Mouse (Mus musculus) G1E (cell line): ENCODE data around the gene Tgfb1. TPM values are rescaled to one million over a fixed set of nuclear protein-coding genes. Genes with fewer than 3 reads are reported as not detected.

Source experiments
- ATAC-seq: 2 replicates; pipeline ENCODE4 v1.8.0; 2016; ENCODE audit warnings: mild to moderate bottlenecking; ENCODE audit not compliant: insufficient number of reproducible peaks, poor library complexity, low FRiP score, severe bottlenecking; ENCODE audit errors: extremely low read depth
- DNase-seq: peaks from one replicate; pipeline ENCODE4 v3.0.0; 2012; ENCODE audit warnings: low spot score
- H3K27me3 ChIP-seq: 2 replicates; pipeline ENCODE4 v1.6.1; 2012; ENCODE audit warnings: mild to moderate bottlenecking, low read length, inconsistent platforms; ENCODE audit not compliant: insufficient read depth
- H3K36me3 ChIP-seq: replicated peaks from 2 replicates; pipeline ENCODE3; 2012; ENCODE audit warnings: mild to moderate bottlenecking, inconsistent platforms
- H3K4me1 ChIP-seq: 2 replicates; pipeline ENCODE4 v1.6.1; 2012; ENCODE audit warnings: low read depth, low read length, inconsistent platforms, mixed read lengths; ENCODE audit not compliant: insufficient read depth
- H3K4me3 ChIP-seq: 2 replicates; pipeline ENCODE4 v1.5.1; 2012; ENCODE audit warnings: low read depth, mild to moderate bottlenecking, inconsistent platforms, low read length, moderate library complexity, mixed read lengths
- H3K9me3 ChIP-seq: replicated peaks from 2 replicates; pipeline ENCODE4 v1.6.1; 2012; ENCODE audit warnings: inconsistent platforms
- CTCF ChIP-seq: IDR thresholded peaks from 2 replicates; pipeline ENCODE4 v1.5.1; 2012; ENCODE audit warnings: low read depth, low read length, inconsistent platforms, mixed read lengths
- GATA1 ChIP-seq: IDR thresholded peaks from 2 replicates; pipeline ENCODE4 v1.6.1; 2012; ENCODE audit warnings: borderline replicate concordance, low read length, inconsistent platforms, mixed read lengths
- GATA2 ChIP-seq: IDR thresholded peaks from 2 replicates; pipeline ENCODE4 v1.6.1; 2012; ENCODE audit warnings: low read depth, low read length, inconsistent platforms, borderline replicate concordance
- POLR2AphosphoS5 ChIP-seq: IDR thresholded peaks from 2 replicates; pipeline ENCODE4 v1.6.1; 2012; ENCODE audit warnings: low read depth, low read length, inconsistent platforms; ENCODE audit not compliant: insufficient replicate concordance
- TAL1 ChIP-seq: conservative IDR thresholded peaks from 2 replicates; pipeline ENCODE4 v1.6.1; 2012; ENCODE audit warnings: low read depth, low read length, inconsistent platforms, mixed read lengths
- polyA plus RNA-seq: library from polyadenylated mRNA; stranded (reverse); fragments of >175 nt; gene quantifications from 2 replicates; pipeline ENCODE4 v1.2.3, GENCODE M21; 2012
- total RNA-seq, 2 experiments: library from RNA; stranded (forward) in 1 of 2; stranded (reverse) in 1 of 2; fragments of 200-1000 nt in 1 of 2; fragments of >200 nt in 1 of 2; fragmentation: Nextera tagmentation in 1 of 2; gene quantifications; 2 replicates each; pipeline ENCODE4 v1.2.3; 2014 to 2017

Gene Tgfb1
- total and polyA plus RNA-seq, 3 experiments, result 40.8 to 1,473 (median 397) TPM

- ATAC-seq (no peak), DNase-seq (no peak)
- Histone ChIP-seq H3K4me3 (no peak overlapping the region), H3K27me3 (no peaks in the 10 kb centered on the region), H3K9me3 (no peaks in the 10 kb centered on the region), H3K36me3 (peaks cover 37% of the 10 kb centered on the region), H3K4me1 (peaks cover 8% of the 10 kb centered on the region)
- TF ChIP-seq CTCF, result no peak
- no peak for TF ChIP-seq POLR2AphosphoS5
- no peak for TF ChIP-seq GATA1
- no peak for TF ChIP-seq GATA2
- no peak for TF ChIP-seq TAL1
These were observed 37.0 kb upstream of the Tgfb1 start for GRCm38 (mm10) chr7:25649839-25650238.

GRCm38 (mm10) chr7:25651281-25651680 lies 35.5 kb upstream of the Tgfb1 start:
- no peaks in the 10 kb centered on the region for H3K27me3 ChIP-seq
- ATAC-seq (no peak), DNase-seq (no peak)
- H3K36me3 ChIP-seq, result peaks cover 29% of the 10 kb centered on the region
- TF ChIP-seq POLR2AphosphoS5 (no peak), GATA1 (no peak), GATA2 (no peak), CTCF (no peak), TAL1 (no peak)
- no peaks in the 10 kb centered on the region for H3K9me3 ChIP-seq
- no peak overlapping the region for H3K4me3 ChIP-seq
- H3K4me1 ChIP-seq, result peaks cover 16% of the 10 kb centered on the region

GRCm38 (mm10) chr7:25652244-25652759 lies 34.5 kb upstream of the Tgfb1 start:
- Histone ChIP-seq H3K9me3 (no peaks in the 10 kb centered on the region), H3K4me1 (peaks cover 24% of the 10 kb centered on the region), H3K36me3 (peaks cover 24% of the 10 kb centered on the region), H3K27me3 (no peaks in the 10 kb centered on the region), H3K4me3 (no peak overlapping the region)
- no peak for DNase-seq
- TF ChIP-seq TAL1, result no peak
- TF ChIP-seq GATA2, result no peak
- no peak for TF ChIP-seq GATA1
- TF ChIP-seq POLR2AphosphoS5, result no peak
- TF ChIP-seq CTCF, result no peak
- no peak for ATAC-seq

GRCm38 (mm10) chr7:25655601-25656428 lies 31.0 kb upstream of the Tgfb1 start:
- ATAC-seq (no peak), DNase-seq (no peak)
- Histone ChIP-seq H3K27me3 (no peaks in the 10 kb centered on the region), H3K4me3 (no peak overlapping the region), H3K9me3 (no peaks in the 10 kb centered on the region), H3K36me3 (peaks cover 24% of the 10 kb centered on the region), H3K4me1 (peaks cover 38% of the 10 kb centered on the region)
- no peak for TF ChIP-seq TAL1
- no peak for TF ChIP-seq GATA1
- no peak for TF ChIP-seq POLR2AphosphoS5
- no peak for TF ChIP-seq GATA2
- no peak for TF ChIP-seq CTCF

GRCm38 (mm10) chr7:25657785-25658184 lies 29.0 kb upstream of the Tgfb1 start:
- H3K27me3 ChIP-seq, result no peaks in the 10 kb centered on the region
- no peak for ATAC-seq
- H3K4me1 ChIP-seq, result peaks cover 52% of the 10 kb centered on the region
- no peak for DNase-seq
- no peaks in the 10 kb centered on the region for H3K9me3 ChIP-seq
- peaks cover 39% of the 10 kb centered on the region for H3K36me3 ChIP-seq
- peak overlapping the region; percentile 77 for H3K4me3 ChIP-seq
- no peak for TF ChIP-seq TAL1
- no peak for TF ChIP-seq CTCF
- TF ChIP-seq POLR2AphosphoS5, result no peak
- no peak for TF ChIP-seq GATA2
- no peak for TF ChIP-seq GATA1

GRCm38 (mm10) chr7:25658657-25659472 lies 27.9 kb upstream of the Tgfb1 start, which contains the start of the genes Bckdha and Exosc5:
Gene Bckdha (minus strand): TSS chr7:25658981.
Gene Exosc5 (plus strand): TSS chr7:25659164.
- ATAC-seq, result peak; percentile 98
- peak; percentile 94 for DNase-seq
- H3K9me3 ChIP-seq, result no peaks in the 10 kb centered on the region
- TF ChIP-seq TAL1, result no peak
- no peak for TF ChIP-seq CTCF
- no peak for TF ChIP-seq POLR2AphosphoS5
- no peak for TF ChIP-seq GATA2
- no peak for TF ChIP-seq GATA1
- H3K4me1 ChIP-seq, result peaks cover 59% of the 10 kb centered on the region
- no peaks in the 10 kb centered on the region for H3K27me3 ChIP-seq
- peaks cover 40% of the 10 kb centered on the region for H3K36me3 ChIP-seq
- H3K4me3 ChIP-seq, result peak within 1 kb of the TSS; percentile 77
